Mouse (Mus musculus) heart, postnatal 0 days (tissue): ENCODE measurements around the gene Arid2.

Source experiments
- CTCF ChIP-seq: IDR thresholded peaks from 2 replicates; pipeline ENCODE4 v1.5.1; 2016; ENCODE audit warnings: antibody characterized with exemption, control low read depth, low read depth
- EP300 ChIP-seq: IDR thresholded peaks from 2 replicates; pipeline ENCODE4 v1.6.1; 2016; ENCODE audit warnings: antibody characterized with exemption, low read depth

DNA sequence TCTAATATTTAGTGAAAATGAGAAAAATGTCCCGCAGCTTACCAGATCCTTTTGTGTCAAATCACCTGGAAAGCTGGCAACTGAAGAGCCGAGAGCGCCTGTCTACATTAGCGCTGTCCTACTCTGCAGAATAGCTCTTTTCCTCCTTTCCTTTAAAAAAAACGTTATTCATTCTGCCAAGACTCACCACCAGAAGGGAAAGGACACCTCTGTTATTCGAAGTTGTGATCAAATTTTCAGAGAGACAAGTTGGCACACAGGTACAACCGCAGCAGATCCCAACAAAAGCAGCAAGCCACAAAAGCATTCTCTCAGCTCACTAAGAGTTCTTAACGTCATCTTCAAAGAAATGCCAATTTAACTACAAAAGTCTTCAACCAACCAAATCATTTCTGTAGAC lies 4.2 kb upstream of the Arid2 start:
- TF ChIP-seq EP300 (no peak), CTCF (no peak)
